Mouse (Mus musculus): ENCODE results near the gene Smug1.

- TF ChIP-seq CTCF (IDR thresholded peaks at IDR 0.05; ENCODE audit: low read depth, low read length) (no peak), POLR2A (IDR thresholded peaks at IDR 0.05; ENCODE audit: borderline replicate concordance, low read depth, low read length) (no peak)
Observed at GRCm38 (mm10) chr15:103156890-103157289, 10.0 kb downstream of the Smug1 start.
